In genomic region chr11:106273811-106274210, GRCm38 (mm10) we compare ENCODE assay signal across 9 mouse cellular contexts. TPM values are rescaled to one million over a fixed set of nuclear protein-coding genes. Genes with fewer than 3 reads are reported as not detected.
DNase-seq lines count a peak whose midpoint lies in the region; ATAC-seq lines count a peak whose summit lies in the region.
"Had no signal": no experiment of that assay in that cellular context is flagged by ENCODE, and none has a peak within 500 bp of the region (broad histone marks: within the 10 kb centered on the region; RNA-seq: fewer than 3 reads in every experiment).

No protein-coding gene starts in this region.

- H3K9ac ChIP-seq in hindbrain, embryonic 12.5 days: no peak overlapping the region
- no peak overlapping the region for H3K9ac ChIP-seq in hindbrain, embryonic 11.5 days (ENCODE audit: low read depth, low read length)
- H3K9ac ChIP-seq in hindbrain, embryonic 16.5 days (ENCODE audit: low read depth, low read length): no peak overlapping the region
- no peak overlapping the region for H3K9ac ChIP-seq in midbrain, embryonic 12.5 days (replicated peaks)

- 0 out of 2 replicates have a peak overlapping the region, but pooled peaks have one; percentile 99 for H3K4me3 ChIP-seq in hindbrain, embryonic 12.5 days
- no peak overlapping the region for H3K4me3 ChIP-seq in hindbrain, embryonic 11.5 days (ENCODE audit: low read depth, low read length)
- peak overlapping the region; percentile 65; the same call in 1 of the 2 replicates for H3K4me3 ChIP-seq in brown adipose tissue, adult 24 weeks (ENCODE audit: insufficient read depth, low read depth, low read length)
- H3K4me3 ChIP-seq in hindbrain, embryonic 16.5 days (ENCODE audit: low read length): no peak overlapping the region
- H3K4me3 ChIP-seq in midbrain, embryonic 12.5 days: no peak overlapping the region

- H3K27ac ChIP-seq in hindbrain, embryonic 12.5 days: no peak overlapping the region
- no peak overlapping the region for H3K27ac ChIP-seq in hindbrain, embryonic 11.5 days (ENCODE audit: low read depth, low read length)
- no peak overlapping the region for H3K27ac ChIP-seq in brown adipose tissue, adult 24 weeks (replicated peaks; ENCODE audit: low read depth, low read length)
- H3K27ac ChIP-seq in hindbrain, embryonic 16.5 days (ENCODE audit: low read depth, low read length): no peak overlapping the region
- no peak overlapping the region for H3K27ac ChIP-seq in midbrain, embryonic 12.5 days (replicated peaks)

- peaks cover 5% of the 10 kb centered on the region; the same call in 1 of the 2 replicates for H3K27me3 ChIP-seq in hindbrain, embryonic 12.5 days
- H3K27me3 ChIP-seq in hindbrain, embryonic 11.5 days (ENCODE audit: control insufficient read depth, insufficient read depth, low read length): no peaks in the 10 kb centered on the region
- H3K27me3 ChIP-seq in hindbrain, embryonic 16.5 days (replicated peaks; ENCODE audit: control insufficient read depth, insufficient read depth, low read length): no peaks in the 10 kb centered on the region
- H3K27me3 ChIP-seq in midbrain, embryonic 12.5 days: peaks cover 10% of the 10 kb centered on the region

- peaks cover 26% of the 10 kb centered on the region for H3K4me1 ChIP-seq in hindbrain, embryonic 12.5 days
- peaks cover 14% of the 10 kb centered on the region for H3K4me1 ChIP-seq in hindbrain, embryonic 11.5 days (replicated peaks; ENCODE audit: control insufficient read depth, insufficient read depth, low read length)
- H3K4me1 ChIP-seq in brown adipose tissue, adult 24 weeks (ENCODE audit: control insufficient read depth, insufficient read depth, insufficient read length, low read length): peaks cover 20% of the 10 kb centered on the region
- peaks cover 18% of the 10 kb centered on the region for H3K4me1 ChIP-seq in hindbrain, embryonic 16.5 days (ENCODE audit: control insufficient read depth, insufficient read depth, low read depth, low read length)
- peaks cover 38% of the 10 kb centered on the region for H3K4me1 ChIP-seq in midbrain, embryonic 12.5 days

- ATAC-seq in hindbrain, embryonic 12.5 days (ENCODE audit: low FRiP score): no peak
- ATAC-seq in hindbrain, embryonic 11.5 days (ENCODE audit: low FRiP score): no peak
- no peak for ATAC-seq in hindbrain, embryonic 16.5 days
- ATAC-seq in midbrain, embryonic 12.5 days (ENCODE audit: low FRiP score, low read depth): no peak
- no peak for ATAC-seq in erythroid progenitor cell, adult 5-6 weeks (replicated peaks; ENCODE audit: low FRiP score, poor library complexity, severe bottlenecking)

- WGBS in hindbrain, embryonic 12.5 days: 96% methylated on average over 6 of the region's 6 CpGs
- 95% methylated on average over 6 of the region's 6 CpGs for WGBS in hindbrain, embryonic 11.5 days
- 97% methylated on average over 6 of the region's 6 CpGs for WGBS in hindbrain, embryonic 16.5 days
- 99% methylated on average over 6 of the region's 6 CpGs for WGBS in midbrain, embryonic 12.5 days

- DNase-seq in hindbrain, embryonic 11.5 days (ENCODE audit: low spot score): no peak
- no peak for DNase-seq in layer of hippocampus, adult 9-11 months
- DNase-seq in frontal cortex, postnatal 14 days (ENCODE audit: low spot score in 2 of 2): no peak

- no peaks in the 10 kb centered on the region for H3K36me3 ChIP-seq in hindbrain, embryonic 12.5 days
- no peaks in the 10 kb centered on the region for H3K36me3 ChIP-seq in hindbrain, embryonic 11.5 days (ENCODE audit: control insufficient read depth, insufficient read depth, low read length)
- no peaks in the 10 kb centered on the region for H3K36me3 ChIP-seq in hindbrain, embryonic 16.5 days (ENCODE audit: control insufficient read depth, insufficient read depth, low read length)
- no peaks in the 10 kb centered on the region for H3K36me3 ChIP-seq in midbrain, embryonic 12.5 days

- H3K4me2 ChIP-seq in hindbrain, embryonic 12.5 days (replicated peaks): peak overlapping the region; percentile 77
- H3K4me2 ChIP-seq in hindbrain, embryonic 11.5 days (replicated peaks; ENCODE audit: low read depth, low read length): no peak overlapping the region
- peak overlapping the region; percentile 85; the same call in 1 of the 2 replicates for H3K4me2 ChIP-seq in hindbrain, embryonic 16.5 days (ENCODE audit: low read length)
- peak overlapping the region; percentile 72; the same call in 1 of the 2 replicates for H3K4me2 ChIP-seq in midbrain, embryonic 12.5 days (replicated peaks)

- no peaks in the 10 kb centered on the region for H3K9me3 ChIP-seq in hindbrain, embryonic 12.5 days (replicated peaks)
- H3K9me3 ChIP-seq in hindbrain, embryonic 11.5 days (ENCODE audit: control insufficient read depth, low read length): no peaks in the 10 kb centered on the region
- H3K9me3 ChIP-seq in hindbrain, embryonic 16.5 days (ENCODE audit: control insufficient read depth, low read length): no peaks in the 10 kb centered on the region
- H3K9me3 ChIP-seq in midbrain, embryonic 12.5 days: no peaks in the 10 kb centered on the region

RNA-seq across cellular contexts. Expression of gene Smarcd2, which starts 1.0 kb away (rescaled TPM):
- 35.1 and 35.9 TPM in 2 replicates for polyA plus RNA-seq in hindbrain, embryonic 12.5 days (2016; fragmentation: Nextera tagmentation; extraction: Ambion mirVana)
- 31.6 and 33.2 TPM in 2 replicates for polyA plus RNA-seq in hindbrain, embryonic 11.5 days (2014; fragmentation: Nextera tagmentation; extraction: Ambion mirVana)
- 18.7 and 22.3 TPM in 2 replicates for polyA plus RNA-seq in brown adipose tissue, adult 24 weeks (2012; ENCODE audit: insufficient read depth, insufficient read length, missing spikeins)
- polyA plus RNA-seq in hindbrain, embryonic 16.5 days (2015; fragmentation: Nextera tagmentation; extraction: Ambion mirVana): 9.6 and 11.2 TPM in 2 replicates
- polyA plus RNA-seq in midbrain, embryonic 12.5 days (2016; fragmentation: Nextera tagmentation; extraction: Ambion mirVana): 23.9 and 24.1 TPM in 2 replicates
- total RNA-seq in erythroid progenitor cell, adult 5-6 weeks (2015; ENCODE audit: low replicate concordance): 36.0 and 49.0 TPM in 2 replicates
- 119 and 162 TPM in 2 replicates for total RNA-seq in erythroid progenitor cell, adult 5-6 weeks (2017; ENCODE audit: low replicate concordance)

RNA-seq across cellular contexts. Expression of gene Tcam1, which starts 2.7 kb away (rescaled TPM):
- 0.15 and 0.29 TPM in 2 replicates for polyA plus RNA-seq in hindbrain, embryonic 12.5 days (2016; fragmentation: Nextera tagmentation; extraction: Ambion mirVana)
- 0.08 and 0.35 TPM in 2 replicates for polyA plus RNA-seq in hindbrain, embryonic 11.5 days (2014; fragmentation: Nextera tagmentation; extraction: Ambion mirVana)
- polyA plus RNA-seq in brown adipose tissue, adult 24 weeks (2012; ENCODE audit: insufficient read depth, insufficient read length, missing spikeins): 0.44 TPM in 1 of 2 replicates, not detected in the other
- 0.06 and 0.14 TPM in 2 replicates for polyA plus RNA-seq in hindbrain, embryonic 16.5 days (2015; fragmentation: Nextera tagmentation; extraction: Ambion mirVana)
- polyA plus RNA-seq in midbrain, embryonic 12.5 days (2016; fragmentation: Nextera tagmentation; extraction: Ambion mirVana): 0.17 and 0.24 TPM in 2 replicates
- total RNA-seq in erythroid progenitor cell, adult 5-6 weeks (2015; ENCODE audit: low replicate concordance): not detected in 2 replicates
- total RNA-seq in erythroid progenitor cell, adult 5-6 weeks (2017; ENCODE audit: low replicate concordance): not detected in 2 replicates

RNA-seq across cellular contexts. Expression of gene Psmc5, which starts 17.9 kb away (rescaled TPM):
- 314 and 337 TPM in 2 replicates for polyA plus RNA-seq in hindbrain, embryonic 12.5 days (2016; fragmentation: Nextera tagmentation; extraction: Ambion mirVana)
- polyA plus RNA-seq in hindbrain, embryonic 11.5 days (2014; fragmentation: Nextera tagmentation; extraction: Ambion mirVana): 381 and 414 TPM in 2 replicates
- polyA plus RNA-seq in brown adipose tissue, adult 24 weeks (2012; ENCODE audit: insufficient read depth, insufficient read length, missing spikeins): 111 and 116 TPM in 2 replicates
- polyA plus RNA-seq in hindbrain, embryonic 16.5 days (2015; fragmentation: Nextera tagmentation; extraction: Ambion mirVana): 303 and 330 TPM in 2 replicates
- polyA plus RNA-seq in midbrain, embryonic 12.5 days (2016; fragmentation: Nextera tagmentation; extraction: Ambion mirVana): 321 and 324 TPM in 2 replicates
- 41.5 and 42.5 TPM in 2 replicates for total RNA-seq in erythroid progenitor cell, adult 5-6 weeks (2015; ENCODE audit: low replicate concordance)
- 33.4 and 66.2 TPM in 2 replicates for total RNA-seq in erythroid progenitor cell, adult 5-6 weeks (2017; ENCODE audit: low replicate concordance)

RNA-seq across cellular contexts. Expression of gene Ftsj3, which starts 17.9 kb away (rescaled TPM):
- 52.5 and 53.4 TPM in 2 replicates for polyA plus RNA-seq in hindbrain, embryonic 12.5 days (2016; fragmentation: Nextera tagmentation; extraction: Ambion mirVana)
- 59.4 and 61.2 TPM in 2 replicates for polyA plus RNA-seq in hindbrain, embryonic 11.5 days (2014; fragmentation: Nextera tagmentation; extraction: Ambion mirVana)
- 14.1 and 15.6 TPM in 2 replicates for polyA plus RNA-seq in brown adipose tissue, adult 24 weeks (2012; ENCODE audit: insufficient read depth, insufficient read length, missing spikeins)
- 31.6 and 35.0 TPM in 2 replicates for polyA plus RNA-seq in hindbrain, embryonic 16.5 days (2015; fragmentation: Nextera tagmentation; extraction: Ambion mirVana)
- 56.5 and 58.0 TPM in 2 replicates for polyA plus RNA-seq in midbrain, embryonic 12.5 days (2016; fragmentation: Nextera tagmentation; extraction: Ambion mirVana)
- 6.5 and 13.8 TPM in 2 replicates for total RNA-seq in erythroid progenitor cell, adult 5-6 weeks (2015; ENCODE audit: low replicate concordance)
- 19.1 and 20.7 TPM in 2 replicates for total RNA-seq in erythroid progenitor cell, adult 5-6 weeks (2017; ENCODE audit: low replicate concordance)

RNA-seq across cellular contexts. Expression of gene Gh, which starts 27.9 kb away (rescaled TPM):
- not detected in 2 replicates for polyA plus RNA-seq in hindbrain, embryonic 12.5 days (2016; fragmentation: Nextera tagmentation; extraction: Ambion mirVana)
- polyA plus RNA-seq in hindbrain, embryonic 11.5 days (2014; fragmentation: Nextera tagmentation; extraction: Ambion mirVana): not detected in 2 replicates
- not detected in 2 replicates for polyA plus RNA-seq in brown adipose tissue, adult 24 weeks (2012; ENCODE audit: insufficient read depth, insufficient read length, missing spikeins)
- polyA plus RNA-seq in hindbrain, embryonic 16.5 days (2015; fragmentation: Nextera tagmentation; extraction: Ambion mirVana): 0.61 TPM in 1 of 2 replicates, not detected in the other
- not detected in 2 replicates for polyA plus RNA-seq in midbrain, embryonic 12.5 days (2016; fragmentation: Nextera tagmentation; extraction: Ambion mirVana)
- total RNA-seq in erythroid progenitor cell, adult 5-6 weeks (2015; ENCODE audit: low replicate concordance): not detected in 2 replicates
- total RNA-seq in erythroid progenitor cell, adult 5-6 weeks (2017; ENCODE audit: low replicate concordance): 2.7 TPM in 1 of 2 replicates, not detected in the other
- total RNA-seq: left cerebral cortex, postnatal 36 days had no signal

Comparison
In these comparisons a context has a peak if more than half of its experiments do, and no peak if none do; other contexts are left out.
1. H3K4me3 ChIP-seq: peak in hindbrain, embryonic 12.5 days (single experiment) and brown adipose tissue, adult 24 weeks (single experiment); none in hindbrain, embryonic 11.5 days (single experiment), hindbrain, embryonic 16.5 days (single experiment) and midbrain, embryonic 12.5 days (single experiment).